Mouse (Mus musculus): ENCODE results near the gene Dner. TPM values are rescaled to one million over a fixed set of nuclear protein-coding genes. Genes with fewer than 3 reads are reported as not detected.

Gene Dner
- not detected for polyA plus RNA-seq (2021)

DNA sequence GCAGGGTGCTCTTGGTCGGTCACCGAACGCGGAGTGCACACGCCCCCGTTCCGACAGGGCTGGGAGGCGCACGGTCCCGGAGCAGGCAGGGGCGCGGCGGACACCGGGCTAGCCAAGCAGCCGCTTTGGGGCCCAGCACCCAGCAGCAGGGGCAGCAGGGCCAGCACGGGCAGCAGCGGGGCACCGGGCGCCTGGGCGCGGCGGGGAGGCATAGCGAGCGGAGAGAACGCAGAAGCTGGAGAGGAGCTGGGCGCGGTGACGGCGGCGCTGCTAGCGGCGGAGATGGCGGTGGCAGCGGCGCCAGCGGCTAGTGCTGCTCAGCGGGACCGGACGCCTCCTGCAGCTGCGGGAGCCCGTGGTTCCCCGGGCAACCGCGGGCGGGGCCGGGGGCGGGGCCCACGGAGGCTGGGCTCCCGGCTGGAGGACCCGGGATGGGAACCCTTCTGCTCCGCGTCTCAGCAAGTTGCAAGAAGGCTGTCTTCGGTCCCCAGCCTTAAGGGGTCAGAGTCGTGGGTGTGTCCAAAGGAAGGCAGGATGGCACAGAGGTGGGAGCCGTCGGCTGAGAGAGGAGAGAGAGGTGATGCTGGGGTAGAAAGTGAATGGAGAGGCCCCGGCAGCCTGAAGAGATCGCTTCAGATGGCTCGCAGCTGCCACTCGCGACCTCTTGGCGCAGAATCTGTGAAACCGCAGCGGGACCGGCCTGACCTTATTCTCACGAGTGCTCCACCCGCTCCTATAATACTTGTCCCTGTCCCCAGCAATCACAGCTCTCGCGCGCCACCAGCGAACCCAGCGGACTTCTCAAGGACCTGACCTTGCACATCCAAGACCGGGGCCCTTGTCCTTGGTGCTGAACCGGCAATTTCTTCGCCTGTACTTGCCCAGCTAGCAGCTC lies at the start of gene Dner:
Gene Dner (minus strand): TSS at position 705 of the 895 bp plus-strand sequence.
- peak; percentile 25 for DNase-seq (ENCODE audit: low read depth, low spot score)
- ATAC-seq = peak; percentile 84
- CTCF ChIA-PET = interaction anchor here (1.0 kb wide), 1 partner anchor 952 kb away, joined by 4 read pairs; no protein-coding TSS in a partner anchor
- POLR2A ChIA-PET = no interaction called here
- peak; percentile 39 for TF ChIP-seq CTCF (IDR thresholded peaks at IDR 0.05)
- peaks cover 48% of the 10 kb centered on the region for H3K27me3 ChIP-seq
- in situ Hi-C loops (cut with MboI; ENCODE audit: low pct_unique_long_range_greater_than_20kb) = no loop called here

DNA sequence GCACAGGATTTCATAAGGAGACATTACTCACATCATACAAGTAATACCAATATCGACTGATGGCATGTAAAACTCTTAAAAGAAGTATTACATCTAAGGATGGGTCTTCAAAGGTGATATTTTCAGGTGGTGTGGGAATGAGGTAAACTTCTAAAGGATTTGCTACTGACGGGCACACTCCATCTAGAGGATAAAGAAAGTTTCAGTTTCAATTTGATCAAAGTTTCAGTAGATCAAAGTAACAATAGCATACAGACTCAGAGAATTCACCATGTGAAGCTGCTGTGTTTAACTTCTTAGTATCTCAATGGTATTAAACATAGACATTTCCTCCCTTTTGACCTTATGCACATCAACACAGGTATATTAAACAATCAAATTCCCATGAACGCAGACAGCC lies 46.1 kb upstream of the Dner start:
- in situ Hi-C loops (cut with MboI; ENCODE audit: low pct_unique_long_range_greater_than_20kb) = no loop called here

DNA sequence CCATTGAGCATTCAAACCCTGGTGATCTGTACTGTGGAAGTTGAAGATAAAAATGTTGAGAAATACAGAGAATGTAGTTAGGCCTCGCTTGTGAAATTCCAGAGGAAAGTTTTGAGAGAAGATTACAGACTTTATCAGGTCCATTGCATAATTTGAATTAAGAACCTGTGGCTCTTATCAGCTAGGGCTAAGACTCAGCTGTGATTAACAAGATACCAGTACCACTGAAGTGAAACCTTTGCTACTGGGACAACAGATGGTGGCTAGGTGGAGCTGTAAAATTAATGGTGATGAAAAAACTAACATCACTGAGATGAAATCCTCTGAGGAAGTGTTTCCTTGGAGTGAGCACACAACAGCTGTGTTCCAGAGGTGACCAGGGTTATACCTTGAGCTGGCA lies 44.1 kb upstream of the Dner start:
- ATAC-seq (no peak), DNase-seq (ENCODE audit: low read depth, low spot score) (no peak)
- in situ Hi-C loops (cut with MboI; ENCODE audit: low pct_unique_long_range_greater_than_20kb) = no loop called here
- ChIA-PET CTCF (interaction anchor here (1.4 to 1.6 kb wide), 3 partner anchors 9 to 141 kb away, joined by 3 to 4 read pairs (median 3); no protein-coding TSS in a partner anchor), POLR2A (interaction anchor here (0.7 kb wide), 1 partner anchor 12 kb away, joined by 6 read pairs; no protein-coding TSS in a partner anchor)
- no peak for TF ChIP-seq CTCF (IDR thresholded peaks at IDR 0.05)
- no peaks in the 10 kb centered on the region for H3K27me3 ChIP-seq

More for the DNA sequence above, 46.1 kb upstream of the Dner start:
- ChIA-PET CTCF (no interaction called here), POLR2A (interaction anchor here (0.6 to 0.7 kb wide), 2 partner anchors 12 to 267 kb away, joined by 3 read pairs; no protein-coding TSS in a partner anchor)
- DNase-seq (ENCODE audit: low read depth, low spot score) (no peak), ATAC-seq (no peak)
- no peaks in the 10 kb centered on the region for H3K27me3 ChIP-seq
- no peak for TF ChIP-seq CTCF (IDR thresholded peaks at IDR 0.05)

GRCm38 (mm10) chr1:84737097-84737496 lies 41.1 kb upstream of the Dner start:
- no peak for TF ChIP-seq CTCF (IDR thresholded peaks at IDR 0.05)
- ATAC-seq (no peak), DNase-seq (ENCODE audit: low read depth, low spot score) (no peak)
- H3K27me3 ChIP-seq = no peaks in the 10 kb centered on the region
- ChIA-PET CTCF (interaction anchor here (1.9 kb wide), 1 partner anchor 10 kb away, joined by 6 read pairs; no protein-coding TSS in a partner anchor), POLR2A (no interaction called here)
- in situ Hi-C loops (cut with MboI; ENCODE audit: low pct_unique_long_range_greater_than_20kb) = no loop called here

GRCm38 (mm10) chr1:84733799-84734198 lies 37.8 kb upstream of the Dner start:
- ChIA-PET POLR2A (no interaction called here), CTCF (interaction anchor here (1.1 to 1.8 kb wide), 3 partner anchors 15 to 148 kb away, joined by 4 read pairs; no protein-coding TSS in a partner anchor)
- no peak for DNase-seq (ENCODE audit: low read depth, low spot score)
- in situ Hi-C loops (cut with MboI; ENCODE audit: low pct_unique_long_range_greater_than_20kb) = no loop called here
- TF ChIP-seq CTCF (IDR thresholded peaks at IDR 0.05) = peak; percentile 58
- ATAC-seq = no peak
- H3K27me3 ChIP-seq = no peaks in the 10 kb centered on the region

DNA sequence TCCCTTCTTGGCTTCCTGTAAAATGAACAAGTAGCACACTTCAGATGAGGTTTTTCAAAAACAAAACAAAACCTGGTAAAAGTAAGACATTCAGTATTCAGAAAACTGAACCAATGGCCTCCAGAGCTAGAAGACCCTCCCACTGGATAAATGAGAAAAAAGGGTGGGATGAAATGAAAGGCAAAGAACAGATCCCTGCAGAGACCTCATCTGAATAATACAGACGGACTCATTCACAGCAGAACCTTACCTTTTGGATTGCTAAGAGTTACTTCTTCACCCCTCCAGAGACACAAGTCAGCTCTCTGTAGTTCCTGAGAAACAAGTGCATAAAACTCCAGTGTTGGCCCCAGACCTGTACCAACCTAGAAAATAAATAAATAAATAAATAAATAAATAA lies 35.7 kb upstream of the Dner start:
- no peak for TF ChIP-seq CTCF (IDR thresholded peaks at IDR 0.05)
- ChIA-PET CTCF (interaction anchor here (1.2 to 1.7 kb wide), 4 partner anchors 9 to 156 kb away, joined by 3 to 4 read pairs (median 3); no protein-coding TSS in a partner anchor), POLR2A (no interaction called here)
- DNase-seq (ENCODE audit: low read depth, low spot score) = no peak
- ATAC-seq = no peak
- in situ Hi-C loops (cut with MboI; ENCODE audit: low pct_unique_long_range_greater_than_20kb) = no loop called here
- no peaks in the 10 kb centered on the region for H3K27me3 ChIP-seq

DNA sequence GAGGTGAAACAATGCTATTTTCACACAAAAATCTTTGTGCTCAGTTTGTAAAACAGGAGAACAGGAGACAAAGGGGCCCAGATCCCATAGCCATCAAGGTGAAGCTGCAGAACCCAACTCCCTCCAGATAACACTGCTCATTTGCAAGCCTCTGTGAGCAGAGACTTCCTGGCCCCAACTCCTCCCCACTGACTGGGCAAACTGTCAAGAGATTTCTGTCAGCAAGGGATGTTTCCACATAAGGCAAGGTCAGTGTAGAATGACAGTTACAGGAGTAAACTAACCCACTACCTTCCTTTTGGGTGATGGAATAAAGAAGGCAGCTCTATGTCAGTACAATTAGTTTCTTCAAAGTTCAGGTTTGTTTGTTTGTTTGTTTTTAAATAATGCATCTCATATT lies 26.8 kb upstream of the Dner start:
- no peak for ATAC-seq
- ChIA-PET CTCF (no interaction called here), POLR2A (no interaction called here)
- in situ Hi-C loops (cut with MboI; ENCODE audit: low pct_unique_long_range_greater_than_20kb) = loop anchor here (25.0 kb wide), 1 partner anchor 986 kb away; no protein-coding TSS in a partner anchor
- no peak for DNase-seq (ENCODE audit: low read depth, low spot score)
- no peaks in the 10 kb centered on the region for H3K27me3 ChIP-seq
- no peak for TF ChIP-seq CTCF (IDR thresholded peaks at IDR 0.05)

DNA sequence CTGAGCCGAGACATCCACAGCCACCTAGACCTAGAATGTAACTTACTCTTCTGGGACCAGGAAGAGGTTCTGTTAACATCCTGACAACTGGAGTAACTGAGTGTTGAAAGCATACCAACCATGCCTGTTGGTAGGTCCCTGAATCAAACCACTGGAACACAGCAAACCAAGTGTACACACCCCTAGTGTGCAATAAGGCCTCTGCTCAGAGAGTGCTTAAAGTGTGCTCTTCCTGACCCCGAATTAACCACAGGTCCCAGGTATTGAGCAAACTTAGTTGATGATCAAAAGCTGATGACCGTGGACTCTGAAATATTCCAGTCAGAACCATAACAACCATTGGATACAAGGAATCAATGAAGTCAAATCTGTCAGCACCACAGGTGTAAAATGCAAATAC lies 26.4 kb upstream of the Dner start:
- no peak for TF ChIP-seq CTCF (IDR thresholded peaks at IDR 0.05)
- in situ Hi-C loops (cut with MboI; ENCODE audit: low pct_unique_long_range_greater_than_20kb) = loop anchor here (25.0 kb wide), 1 partner anchor 985 kb away; no protein-coding TSS in a partner anchor
- no peak for ATAC-seq
- DNase-seq (ENCODE audit: low read depth, low spot score) = no peak
- POLR2A ChIA-PET = no interaction called here
- no peaks in the 10 kb centered on the region for H3K27me3 ChIP-seq
- CTCF ChIA-PET = no interaction called here

DNA sequence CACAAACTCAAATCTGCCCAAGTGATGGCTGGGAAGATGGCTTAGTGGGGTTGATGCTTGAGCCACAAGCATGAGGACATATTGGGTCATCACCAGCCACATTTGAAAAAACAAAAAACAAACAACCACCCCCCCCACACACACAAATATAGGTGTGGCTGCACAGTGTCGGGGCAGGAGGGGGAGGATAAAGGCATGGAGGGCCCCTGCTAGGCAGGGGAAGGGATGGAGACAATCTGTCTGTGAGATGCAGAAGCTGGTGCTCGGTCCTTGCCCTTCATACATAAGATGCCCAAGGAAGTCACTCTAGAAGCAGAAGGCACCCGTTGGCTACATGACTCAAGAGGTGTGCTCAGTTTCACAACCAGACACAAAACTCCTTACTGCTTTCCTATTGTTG lies 25.9 kb upstream of the Dner start:
- in situ Hi-C loops (cut with MboI; ENCODE audit: low pct_unique_long_range_greater_than_20kb) = loop anchor here (25.0 kb wide), 1 partner anchor 985 kb away; no protein-coding TSS in a partner anchor
- POLR2A ChIA-PET = no interaction called here

GRCm38 (mm10) chr1:84709810-84710785 lies 14.1 kb upstream of the Dner start:
- peaks cover 33% of the 10 kb centered on the region for H3K27me3 ChIP-seq
- no peak for DNase-seq (ENCODE audit: low read depth, low spot score)
- TF ChIP-seq CTCF (IDR thresholded peaks at IDR 0.05) = no peak
- POLR2A ChIA-PET = no interaction called here
- in situ Hi-C loops (cut with MboI; ENCODE audit: low pct_unique_long_range_greater_than_20kb) = loop anchor here (25.0 kb wide), 1 partner anchor 973 kb away; no protein-coding TSS in a partner anchor
- CTCF ChIA-PET = interaction anchor here (1.1 to 2.0 kb wide), 2 partner anchors 12 to 18 kb away, joined by 3 to 4 read pairs; no protein-coding TSS in a partner anchor
- ATAC-seq = no peak

More for the DNA sequence above, 25.9 kb upstream of the Dner start:
- no peaks in the 10 kb centered on the region for H3K27me3 ChIP-seq
- no peak for ATAC-seq
- TF ChIP-seq CTCF (IDR thresholded peaks at IDR 0.05) = no peak
- DNase-seq (ENCODE audit: low read depth, low spot score) = no peak
- CTCF ChIA-PET = no interaction called here

Data from Patski (cell line).